ENCODE assay signal across 9 mouse cellular contexts in the genomic region with DNA sequence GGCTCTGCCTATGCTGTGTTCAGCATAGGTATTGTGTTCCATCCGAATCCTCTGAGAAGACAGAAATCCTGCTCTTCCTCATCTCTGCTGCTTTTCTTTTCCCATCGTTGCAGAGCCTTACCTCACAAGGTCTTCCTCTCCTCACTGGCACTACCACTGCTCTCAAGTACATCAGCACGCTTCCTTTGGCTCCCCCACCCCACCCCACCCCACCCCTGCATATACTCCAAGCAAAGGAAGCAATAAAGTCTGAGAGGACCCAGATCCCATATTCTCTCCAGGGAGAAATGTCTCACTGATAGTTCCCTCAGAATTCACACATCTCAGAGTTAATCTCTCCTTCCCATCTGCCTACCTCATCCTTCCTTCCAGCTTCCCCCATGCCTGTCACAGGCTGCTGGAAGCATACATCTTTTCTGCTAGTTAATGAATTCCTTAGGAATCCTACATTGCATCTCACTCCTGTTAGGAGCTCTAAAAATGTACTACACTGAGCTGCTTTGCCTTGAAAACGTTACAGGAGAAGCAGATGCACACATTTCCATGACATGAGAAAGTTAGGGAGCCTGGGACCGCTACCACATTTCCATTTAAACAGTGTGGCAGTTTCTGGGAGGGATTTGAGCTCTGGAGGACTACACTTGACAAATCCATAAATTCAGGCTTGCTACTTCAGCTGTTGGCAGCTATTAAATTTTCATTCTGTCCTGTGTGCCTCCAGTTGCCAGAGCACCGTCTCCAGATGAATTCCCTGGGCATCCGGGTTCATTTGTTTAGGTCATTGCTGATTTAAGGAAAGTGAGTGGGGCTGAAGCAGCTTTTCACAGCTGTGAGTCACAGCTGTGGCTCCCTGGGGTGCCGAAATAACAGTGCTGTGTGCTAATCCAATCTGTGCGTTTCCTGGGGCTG. TPM values are rescaled to one million over a fixed set of nuclear protein-coding genes. Genes with fewer than 3 reads are reported as not detected.
A peak's percentile ranks its signal among the peaks of the same experiment; 100 is the strongest.
DNase-seq lines count a peak whose midpoint lies in the region; ATAC-seq and TF ChIP-seq lines count a peak whose summit lies in the region.
"Had no signal": no experiment of that assay in that cellular context is flagged by ENCODE, and none has a peak within 500 bp of the region (broad histone marks: within the 10 kb centered on the region; RNA-seq: fewer than 3 reads in every experiment).

No protein-coding gene starts in this region.

- no peak for TF ChIP-seq POLR2A in myocyte (IDR thresholded peaks at IDR 0.05; ENCODE audit: insufficient read length, low read depth)

- H3K79me2 ChIP-seq in myocyte (ENCODE audit: control insufficient read depth, insufficient read depth): no peaks in the 10 kb centered on the region

- no peak for ATAC-seq in heart, embryonic 12.5 days (ENCODE audit: insufficient number of reproducible peaks, low FRiP score)
- peak; percentile 76 for ATAC-seq in hindbrain, embryonic 12.5 days (ENCODE audit: low FRiP score)
- no peak for ATAC-seq in granulocyte monocyte progenitor cell, adult 5-6 weeks (replicated peaks; ENCODE audit: poor library complexity, severe bottlenecking)

- H3K36me3 ChIP-seq in heart, embryonic 12.5 days: no peaks in the 10 kb centered on the region
- H3K36me3 ChIP-seq in hindbrain, embryonic 12.5 days: no peaks in the 10 kb centered on the region
- H3K36me3 ChIP-seq in myocyte (ENCODE audit: control insufficient read depth, insufficient read depth): no peaks in the 10 kb centered on the region

- no peaks in the 10 kb centered on the region for H3K9me3 ChIP-seq in heart, embryonic 12.5 days (replicated peaks)
- H3K9me3 ChIP-seq in hindbrain, embryonic 12.5 days (replicated peaks): no peaks in the 10 kb centered on the region

- H3K4me1 ChIP-seq in heart, embryonic 12.5 days (replicated peaks): 0 out of 2 replicates have a peak, but pooled peaks cover 5% of the 10 kb centered on the region
- H3K4me1 ChIP-seq in hindbrain, embryonic 12.5 days: peaks cover 10% of the 10 kb centered on the region
- H3K4me1 ChIP-seq: megakaryocyte, embryonic 14.5 days had no signal

- H3K27me3 ChIP-seq in heart, embryonic 12.5 days (replicated peaks): no peaks in the 10 kb centered on the region
- no peaks in the 10 kb centered on the region for H3K27me3 ChIP-seq in hindbrain, embryonic 12.5 days
- H3K27me3 ChIP-seq in myocyte (ENCODE audit: control insufficient read depth, insufficient read depth, insufficient read length): no peaks in the 10 kb centered on the region

- H3K4me2 ChIP-seq in heart, embryonic 12.5 days: no peak overlapping the region
- H3K4me2 ChIP-seq in hindbrain, embryonic 12.5 days (replicated peaks): peak overlapping the region; percentile 13; the same call in 1 of the 2 replicates
- H3K4me2 ChIP-seq in myocyte (ENCODE audit: low read depth): peak overlapping the region; percentile 64

- peak; percentile 16 for DNase-seq in heart, adult 8-10 months (ENCODE audit: low spot score)
- peak; percentile 47 for DNase-seq in embryo, embryonic 11 days
- no peak for DNase-seq in natural killer cell, adult 2 months (ENCODE audit: low spot score in 2 of 2)
- DNase-seq in kidney, postnatal 36 days: no peak

- no peak overlapping the region for H3ac ChIP-seq in myocyte (ENCODE audit: control insufficient read depth, insufficient read length)

- no peak overlapping the region for H3K4me3 ChIP-seq in heart, embryonic 12.5 days
- H3K4me3 ChIP-seq in hindbrain, embryonic 12.5 days: no peak overlapping the region
- H3K4me3 ChIP-seq in myocyte: no peak overlapping the region
- H3K4me3 ChIP-seq: megakaryocyte, embryonic 14.5 days had no signal

- no peak overlapping the region for H3K9ac ChIP-seq in heart, embryonic 12.5 days
- H3K9ac ChIP-seq in hindbrain, embryonic 12.5 days: no peak overlapping the region

- WGBS in heart, embryonic 12.5 days: 27% methylated on average over 9 of the region's 9 CpGs
- 34% methylated on average over 9 of the region's 9 CpGs for WGBS in hindbrain, embryonic 12.5 days

- H3K27ac ChIP-seq in heart, embryonic 12.5 days (ENCODE audit: poor library complexity, severe bottlenecking): no peak overlapping the region
- peak overlapping the region; percentile 72 for H3K27ac ChIP-seq in hindbrain, embryonic 12.5 days

TF ChIP-seq in myocyte, 11 proteins besides CTCF, POLR2A, EP300 and RAD21:
- TF ChIP-seq MAX (IDR thresholded peaks at IDR 0.05; ENCODE audit: low read depth) (no peak), USF1 (IDR thresholded peaks at IDR 0.05; ENCODE audit: low read depth) (no peak), REST (IDR thresholded peaks at IDR 0.05; ENCODE audit: insufficient read depth, insufficient read length) (no peak), MYOD1 (IDR thresholded peaks at IDR 0.05; ENCODE audit: control insufficient read depth in 1 of 3, insufficient read length in 2 of 3, low read depth in 2 of 3) (peak in 2 of 3 experiments; percentile 56 to 57), POLR2AphosphoS2 (IDR thresholded peaks at IDR 0.05; ENCODE audit: insufficient read length, low read depth) (no peak), MYOG (IDR thresholded peaks at IDR 0.05; ENCODE audit: control insufficient read depth in 1 of 3, insufficient read depth in 1 of 3, insufficient read length in 2 of 3, low read depth in 2 of 3) (peak in 2 of 3 experiments; percentile 12 to 47), TCF12 (IDR thresholded peaks at IDR 0.05; ENCODE audit: insufficient read depth, poor library complexity, severe bottlenecking) (no peak), TCF3 (IDR thresholded peaks at IDR 0.05; ENCODE audit: insufficient read length, low read depth) (no peak), CEBPB (IDR thresholded peaks at IDR 0.05; ENCODE audit: insufficient read depth, poor library complexity, severe bottlenecking) (no peak)

RNA-seq across cellular contexts. Expression of gene Serpine3, which starts 25.8 kb away (rescaled TPM):
- not detected for total RNA-seq in heart, adult 8-10 months (2022)
- 0.27 TPM in 1 of 2 replicates, not detected in the other for polyA plus RNA-seq in heart, embryonic 12.5 days (2016; fragmentation: Nextera tagmentation; extraction: Ambion mirVana)
- not detected in 2 replicates for polyA plus RNA-seq in hindbrain, embryonic 12.5 days (2016; fragmentation: Nextera tagmentation; extraction: Ambion mirVana)
- not detected for polyA plus RNA-seq in myocyte (2012; fragmentation: generic; extraction: Trizol)
- total RNA-seq in granulocyte monocyte progenitor cell, adult 5-6 weeks (2014; fragmentation: Nextera tagmentation): not detected in 2 replicates
- total RNA-seq in granulocyte monocyte progenitor cell, adult 5-6 weeks (2017): not detected in 2 replicates

Comparison
In these comparisons a context has a peak if more than half of its experiments do, and no peak if none do; other contexts are left out.
1. DNase-seq: peak in heart, adult 8-10 months (single experiment) and embryo, embryonic 11 days (single experiment); none in natural killer cell, adult 2 months (0 of 2) and kidney, postnatal 36 days (0 of 2).